Mouse (Mus musculus) kidney, adult 2 months (tissue): Measurements from ENCODE around the gene Cd82.

Source experiments
- CTCF ChIP-seq: fragments of 200-500 bp; conservative IDR thresholded peaks from 2 replicates; pipeline ENCODE4 v1.5.1; 2011; ENCODE audit warnings: low read depth, mild to moderate bottlenecking, control low read depth, low read length, moderate library complexity, mixed read lengths; ENCODE audit not compliant: insufficient read depth, insufficient read length
- POLR2A ChIP-seq: fragments of 200-500 bp; IDR thresholded peaks from one replicate; pipeline ENCODE4 v1.6.1; 2011; ENCODE audit warnings: low read depth, low read length, control low read depth

- TF ChIP-seq POLR2A (no peak), CTCF (no peak)
Observed at GRCm38 (mm10) chr2:93403267-93403666, 59.7 kb downstream of the Cd82 start.
